Mouse (Mus musculus): ENCODE results near the gene AC109138.7. TPM values are rescaled to one million over a fixed set of nuclear protein-coding genes. Genes with fewer than 3 reads are reported as not detected.
"Not testable (repeated sequence)": the region's sequence is repeated elsewhere in the genome, so short reads cannot be mapped to it uniquely, and the experiment has no call there.

AC109138.7 gene
- polyA plus RNA-seq, 1 experiment from 2014 or later: not detected

DNA sequence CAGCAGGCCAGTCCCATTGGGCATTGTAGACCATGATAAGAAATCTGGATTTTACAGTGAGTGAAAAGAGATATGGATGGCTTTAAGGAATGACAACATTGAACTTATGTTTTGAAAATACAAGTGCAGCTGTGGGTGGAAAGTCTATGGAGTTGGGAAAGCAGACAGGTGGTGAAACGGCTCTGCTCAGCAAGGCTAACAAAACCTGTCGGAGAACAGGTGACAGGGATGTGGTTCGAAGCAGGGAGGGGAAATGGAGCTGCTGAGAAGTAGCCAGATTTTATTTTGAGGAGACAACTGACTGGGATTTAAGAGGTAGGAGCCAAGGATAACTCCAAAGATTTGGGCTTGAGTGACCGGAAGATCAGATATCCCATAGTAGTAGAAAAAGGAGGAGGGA is 20.4 kb downstream of the AC109138.7 start:
- Histone ChIP-seq H3K4me3 (replicated peaks) (no peak overlapping the region), H3K27me3 (replicated peaks) (no peaks in the 10 kb centered on the region), H3K36me3 (no peaks in the 10 kb centered on the region), H3K4me1 (peaks cover 19% of the 10 kb centered on the region), H3K9me3 (no peaks in the 10 kb centered on the region), H3K9ac (no peak overlapping the region), H3K4me2 (no peak overlapping the region), H3K27ac (no peak overlapping the region)
- ATAC-seq (ENCODE audit: insufficient read depth, low FRiP score, low read depth): no peak
- 62% methylated on average over 4 of the region's 4 CpGs for WGBS

DNA sequence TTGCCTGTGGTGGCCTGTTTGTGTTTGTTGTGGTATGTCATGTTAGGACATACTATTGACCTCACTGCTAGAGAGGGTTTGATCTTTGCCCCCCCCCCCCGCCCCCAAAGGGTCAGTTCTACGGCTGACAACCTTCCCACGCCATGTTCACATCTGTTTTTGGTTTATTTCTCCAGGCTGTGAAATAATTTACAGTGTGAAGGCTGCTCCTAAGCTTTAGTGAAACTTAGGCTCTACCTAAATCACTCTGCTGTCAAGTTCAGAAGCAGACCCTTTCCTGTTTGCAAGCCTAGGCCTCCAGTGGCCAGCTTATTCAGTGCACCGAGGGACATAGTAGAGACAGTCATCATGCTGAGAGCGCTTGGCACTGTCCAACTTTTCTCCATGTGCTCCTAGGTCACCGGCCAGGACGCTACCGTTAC is 26.1 kb downstream of the AC109138.7 start:
- no peak overlapping the region for H3K9ac ChIP-seq
- no peak overlapping the region for H3K4me3 ChIP-seq (replicated peaks)
- no peaks in the 10 kb centered on the region for H3K9me3 ChIP-seq
- H3K4me2 ChIP-seq: no peak overlapping the region
- ATAC-seq (ENCODE audit: insufficient read depth, low FRiP score, low read depth): no peak
- no peaks in the 10 kb centered on the region for H3K27me3 ChIP-seq (replicated peaks)
- H3K36me3 ChIP-seq: no peaks in the 10 kb centered on the region
- no peak overlapping the region for H3K27ac ChIP-seq
- H3K4me1 ChIP-seq: no peaks in the 10 kb centered on the region
- WGBS: 45% methylated on average over 8 of the region's 8 CpGs

GRCm38 (mm10) chr19:4242416-4242815 is 28.3 kb downstream of the AC109138.7 start:
- no peak for ATAC-seq (ENCODE audit: insufficient read depth, low FRiP score, low read depth)
- Histone ChIP-seq H3K4me1 (no peaks in the 10 kb centered on the region), H3K4me3 (replicated peaks) (no peak overlapping the region), H3K27me3 (replicated peaks) (no peaks in the 10 kb centered on the region), H3K27ac (no peak overlapping the region), H3K4me2 (no peak overlapping the region), H3K9ac (no peak overlapping the region), H3K9me3 (no peaks in the 10 kb centered on the region), H3K36me3 (no peaks in the 10 kb centered on the region)
- 68% methylated on average over 3 of the region's 3 CpGs for WGBS

- Histone ChIP-seq H3K9ac (no peak overlapping the region), H3K4me2 (no peak overlapping the region), H3K27me3 (replicated peaks) (no peaks in the 10 kb centered on the region), H3K4me1 (no peaks in the 10 kb centered on the region), H3K27ac (no peak overlapping the region), H3K4me3 (replicated peaks) (no peak overlapping the region), H3K9me3 (no peaks in the 10 kb centered on the region), H3K36me3 (no peaks in the 10 kb centered on the region)
- WGBS: 72% methylated on average over 6 of the region's 6 CpGs
- ATAC-seq (ENCODE audit: insufficient read depth, low FRiP score, low read depth): no peak
Measured at GRCm38 (mm10) chr19:4244775-4245174, 30.6 kb downstream of the AC109138.7 start.

DNA sequence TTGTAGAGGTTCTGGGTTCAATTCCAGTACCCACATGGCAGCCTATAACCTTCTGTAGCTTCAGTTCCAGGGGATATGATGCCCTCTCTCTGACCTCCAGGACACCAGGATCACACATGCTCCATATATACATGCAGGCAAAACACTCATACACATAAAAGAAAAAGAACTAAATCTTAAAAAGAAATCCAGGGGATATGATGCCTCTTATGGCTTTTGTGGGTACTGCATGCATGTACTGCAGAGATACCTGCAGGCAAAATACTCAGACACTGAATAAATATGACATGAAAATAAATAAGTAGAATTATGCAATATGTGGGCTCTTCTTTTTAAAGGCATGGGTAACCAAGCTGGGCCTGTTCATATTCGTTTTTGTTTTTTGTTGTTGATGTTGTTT is 32.9 kb downstream of the AC109138.7 start:
- Histone ChIP-seq H3K4me1 (no peaks in the 10 kb centered on the region), H3K9me3 (no peaks in the 10 kb centered on the region), H3K36me3 (no peaks in the 10 kb centered on the region), H3K4me3 (replicated peaks) (no peak overlapping the region), H3K9ac (no peak overlapping the region), H3K27ac (no peak overlapping the region), H3K4me2 (no peak overlapping the region), H3K27me3 (replicated peaks) (no peaks in the 10 kb centered on the region)
- 54% methylated on average over 1 of the region's 1 CpGs for WGBS
- ATAC-seq (ENCODE audit: insufficient read depth, low FRiP score, low read depth): no peak

GRCm38 (mm10) chr19:4248683-4249082 is 34.5 kb downstream of the AC109138.7 start:
- H3K4me2 ChIP-seq; H3K9ac ChIP-seq; H3K27me3 ChIP-seq (replicated peaks); H3K9me3 ChIP-seq; H3K4me3 ChIP-seq (replicated peaks); H3K4me1 ChIP-seq; H3K36me3 ChIP-seq; H3K27ac ChIP-seq; ATAC-seq (ENCODE audit: insufficient read depth, low FRiP score, low read depth): not testable (repeated sequence)
- WGBS: 51% methylated on average over 1 of the region's 1 CpGs

DNA sequence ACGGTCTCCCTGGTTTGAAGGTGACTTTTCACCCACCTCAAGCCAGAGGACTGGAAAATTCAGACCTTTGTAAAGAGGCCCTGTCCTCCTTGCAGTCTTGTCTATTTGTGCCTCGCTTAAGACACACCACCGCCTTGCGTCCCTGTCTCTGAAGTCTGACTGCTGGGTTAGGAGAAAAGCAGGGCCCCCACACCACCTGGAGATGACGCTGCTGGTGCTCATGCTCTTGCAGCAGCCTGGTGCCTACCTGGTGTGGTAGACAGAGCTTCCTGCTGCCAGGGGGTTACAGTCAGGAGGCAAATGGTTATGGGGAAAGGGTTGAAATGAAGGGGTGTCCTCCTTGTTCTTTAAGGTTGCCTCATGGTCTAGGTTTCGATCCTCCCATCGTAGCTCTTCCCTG is 40.1 kb downstream of the AC109138.7 start:
- H3K4me1 ChIP-seq: peaks cover 10% of the 10 kb centered on the region; the same call in 1 of the 2 replicates
- no peak overlapping the region for H3K4me3 ChIP-seq (replicated peaks)
- no peak overlapping the region for H3K4me2 ChIP-seq
- H3K9me3 ChIP-seq: no peaks in the 10 kb centered on the region
- H3K27ac ChIP-seq: no peak overlapping the region
- no peak overlapping the region for H3K9ac ChIP-seq
- 87% methylated on average over 7 of the region's 7 CpGs for WGBS
- no peaks in the 10 kb centered on the region for H3K27me3 ChIP-seq (replicated peaks)
- H3K36me3 ChIP-seq: no peaks in the 10 kb centered on the region
- no peak for ATAC-seq (ENCODE audit: insufficient read depth, low FRiP score, low read depth)

DNA sequence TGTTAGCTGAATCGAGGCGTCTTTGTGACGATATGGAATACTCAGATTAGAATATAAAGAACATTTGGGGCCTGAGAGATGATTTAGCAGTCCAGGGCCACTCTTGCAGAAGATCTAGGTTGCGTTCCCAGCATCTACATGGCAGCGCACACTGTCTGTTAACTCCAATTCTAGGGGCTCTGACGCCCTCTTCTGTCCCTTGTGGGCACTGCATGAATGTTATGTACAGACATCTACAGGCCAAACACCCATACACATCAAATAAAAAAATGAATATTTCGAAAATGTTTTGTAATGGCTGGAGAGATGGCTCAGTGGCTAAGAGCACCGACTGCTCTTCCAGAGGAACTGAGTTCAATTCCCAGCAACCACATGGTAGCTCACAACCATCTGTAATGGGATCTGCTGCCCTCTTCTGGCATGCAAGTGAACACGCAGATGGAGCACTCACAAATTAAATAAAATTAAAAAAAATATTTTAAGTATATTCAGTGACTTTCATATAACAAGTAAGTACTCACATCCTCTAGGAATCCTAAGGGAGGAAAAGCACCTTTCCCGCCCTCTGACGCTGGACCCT is 41.5 kb downstream of the AC109138.7 start:
- no peak overlapping the region for H3K4me3 ChIP-seq (replicated peaks)
- 79% methylated on average over 11 of the region's 11 CpGs for WGBS
- no peaks in the 10 kb centered on the region for H3K9me3 ChIP-seq
- H3K9ac ChIP-seq: no peak overlapping the region
- no peak overlapping the region for H3K27ac ChIP-seq
- no peaks in the 10 kb centered on the region for H3K27me3 ChIP-seq (replicated peaks)
- no peaks in the 10 kb centered on the region for H3K36me3 ChIP-seq
- H3K4me1 ChIP-seq: peaks cover 15% of the 10 kb centered on the region; the same call in 1 of the 2 replicates
- ATAC-seq (ENCODE audit: insufficient read depth, low FRiP score, low read depth): no peak
- H3K4me2 ChIP-seq: no peak overlapping the region

DNA sequence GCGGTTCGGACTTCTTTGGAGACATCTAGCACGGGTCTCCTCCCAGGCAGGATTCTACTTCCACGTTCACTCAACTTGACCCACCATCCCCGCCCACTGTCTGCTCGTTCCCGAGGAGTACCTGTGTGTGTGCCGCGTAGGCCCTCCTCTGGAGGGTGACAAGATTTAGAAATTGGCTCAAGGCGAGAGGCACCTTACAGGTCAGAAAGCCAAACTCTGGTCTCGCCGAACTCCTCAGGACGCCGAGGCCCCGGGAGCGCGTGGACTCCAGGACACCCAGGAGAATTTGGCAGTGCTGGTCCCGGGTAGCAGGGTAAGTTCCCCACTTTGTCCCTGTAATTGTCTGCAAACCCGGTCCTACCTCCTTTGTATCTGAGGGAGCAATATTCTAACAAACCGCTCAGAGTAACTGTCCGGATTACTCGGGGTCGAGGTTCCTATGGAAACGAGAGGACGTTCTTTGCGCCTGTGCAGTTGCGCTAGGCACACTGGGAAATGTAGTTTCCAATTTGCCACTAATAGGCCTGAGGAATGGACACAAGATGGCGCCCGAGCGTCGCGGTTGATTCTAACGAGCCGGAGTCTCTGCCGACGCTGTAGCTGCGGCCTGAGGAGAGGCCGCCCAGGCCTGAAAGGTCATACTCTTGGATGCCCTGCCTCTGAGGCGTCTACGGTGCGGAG is 43.2 kb downstream of the AC109138.7 start:
- Histone ChIP-seq H3K4me2 (peak overlapping the region; percentile 84), H3K36me3 (no peaks in the 10 kb centered on the region), H3K27me3 (replicated peaks) (no peaks in the 10 kb centered on the region), H3K9me3 (no peaks in the 10 kb centered on the region), H3K9ac (peak overlapping the region; percentile 39; the same call in 1 of the 2 replicates), H3K4me1 (peaks cover 15% of the 10 kb centered on the region; the same call in 1 of the 2 replicates), H3K27ac (no peak overlapping the region), H3K4me3 (replicated peaks) (peak overlapping the region; percentile 75)
- ATAC-seq (ENCODE audit: insufficient read depth, low FRiP score, low read depth): peak; percentile 87
- WGBS: 1% methylated on average over 41 of the region's 41 CpGs

DNA sequence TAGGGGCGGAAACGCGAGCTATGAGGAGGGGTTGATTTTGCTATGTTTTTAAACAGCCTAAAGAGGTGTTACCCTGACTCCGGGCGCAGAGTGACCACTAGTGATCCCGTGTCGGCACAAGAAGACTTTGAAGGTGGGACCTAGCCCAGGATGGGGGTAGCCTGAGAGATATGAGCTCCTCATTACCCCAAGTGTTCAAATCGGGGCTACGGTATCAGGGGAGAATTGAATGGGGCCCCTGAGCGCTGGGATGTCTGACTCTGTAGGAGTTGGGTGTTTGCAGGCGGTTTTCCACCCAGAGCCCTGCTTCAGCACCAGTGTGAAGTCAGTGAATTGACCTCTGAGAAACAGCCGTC is 43.7 kb downstream of the AC109138.7 start:
- Histone ChIP-seq H3K27ac (no peak overlapping the region), H3K4me1 (peaks cover 15% of the 10 kb centered on the region; the same call in 1 of the 2 replicates)

GRCm38 (mm10) chr19:4261038-4261698 is 47.0 kb downstream of the AC109138.7 start:
- peak; percentile 36; the same call in 1 of the 2 replicates for ATAC-seq (ENCODE audit: insufficient read depth, low FRiP score, low read depth)
- Histone ChIP-seq H3K9ac (no peak overlapping the region), H3K4me1 (peaks cover 28% of the 10 kb centered on the region; the same call in 1 of the 2 replicates), H3K27me3 (replicated peaks) (no peaks in the 10 kb centered on the region), H3K4me2 (no peak overlapping the region), H3K4me3 (replicated peaks) (no peak overlapping the region), H3K27ac (0 out of 2 replicates have a peak overlapping the region, but pooled peaks have one; percentile 44), H3K36me3 (0 out of 2 replicates have a peak, but pooled peaks cover 3% of the 10 kb centered on the region), H3K9me3 (no peaks in the 10 kb centered on the region)
- 43% methylated on average over 8 of the region's 8 CpGs for WGBS

More for the DNA sequence above, 43.7 kb downstream of the AC109138.7 start:
- peak overlapping the region; percentile 75 for H3K4me3 ChIP-seq (replicated peaks)
- peak overlapping the region; percentile 84 for H3K4me2 ChIP-seq
- peak overlapping the region; percentile 39; the same call in 1 of the 2 replicates for H3K9ac ChIP-seq
- ATAC-seq (ENCODE audit: insufficient read depth, low FRiP score, low read depth): no peak; the same call in 1 of the 2 replicates
- 22% methylated on average over 12 of the region's 12 CpGs for WGBS
- no peaks in the 10 kb centered on the region for H3K27me3 ChIP-seq (replicated peaks)
- H3K9me3 ChIP-seq: no peaks in the 10 kb centered on the region
- no peaks in the 10 kb centered on the region for H3K36me3 ChIP-seq

DNA sequence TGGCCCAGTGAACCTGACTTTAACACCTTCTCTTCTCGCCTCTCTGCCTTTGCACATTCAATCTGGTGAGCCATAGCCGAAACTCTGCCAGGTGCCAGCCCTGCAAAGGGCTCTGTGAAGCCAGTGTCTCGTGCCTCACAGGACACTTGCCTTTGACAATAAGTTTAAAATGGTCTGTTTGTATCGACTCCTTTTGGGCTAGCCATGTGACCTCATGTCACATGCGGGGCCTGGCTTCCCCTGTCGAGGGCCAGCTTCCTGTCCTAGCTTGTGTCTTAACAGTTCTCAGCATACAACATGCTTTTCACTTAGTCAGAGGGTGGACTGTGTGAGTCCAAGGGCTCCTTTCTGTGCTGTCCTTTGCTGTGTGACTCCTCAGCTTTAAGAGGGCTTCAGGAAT is 48.6 kb downstream of the AC109138.7 start:
- H3K4me3 ChIP-seq (replicated peaks): no peak overlapping the region
- no peak overlapping the region for H3K27ac ChIP-seq
- H3K36me3 ChIP-seq: 0 out of 2 replicates have a peak, but pooled peaks cover 3% of the 10 kb centered on the region
- ATAC-seq (ENCODE audit: insufficient read depth, low FRiP score, low read depth): no peak
- 61% methylated on average over 6 of the region's 6 CpGs for WGBS
- no peak overlapping the region for H3K9ac ChIP-seq
- H3K4me1 ChIP-seq: peaks cover 23% of the 10 kb centered on the region; the same call in 1 of the 2 replicates
- no peaks in the 10 kb centered on the region for H3K9me3 ChIP-seq
- no peaks in the 10 kb centered on the region for H3K27me3 ChIP-seq (replicated peaks)
- H3K4me2 ChIP-seq: no peak overlapping the region

Measured in stomach, embryonic 15.5 days (tissue).